Mouse (Mus musculus) kidney, postnatal 14 days (tissue): ENCODE measurements around the gene Pafah1b2.

ENCODE experiments used
- DNase-seq: peaks from one replicate; pipeline ENCODE4 v3.0.0; 2022; ENCODE audit warnings: mixed read lengths

Gene Pafah1b2

DNA sequence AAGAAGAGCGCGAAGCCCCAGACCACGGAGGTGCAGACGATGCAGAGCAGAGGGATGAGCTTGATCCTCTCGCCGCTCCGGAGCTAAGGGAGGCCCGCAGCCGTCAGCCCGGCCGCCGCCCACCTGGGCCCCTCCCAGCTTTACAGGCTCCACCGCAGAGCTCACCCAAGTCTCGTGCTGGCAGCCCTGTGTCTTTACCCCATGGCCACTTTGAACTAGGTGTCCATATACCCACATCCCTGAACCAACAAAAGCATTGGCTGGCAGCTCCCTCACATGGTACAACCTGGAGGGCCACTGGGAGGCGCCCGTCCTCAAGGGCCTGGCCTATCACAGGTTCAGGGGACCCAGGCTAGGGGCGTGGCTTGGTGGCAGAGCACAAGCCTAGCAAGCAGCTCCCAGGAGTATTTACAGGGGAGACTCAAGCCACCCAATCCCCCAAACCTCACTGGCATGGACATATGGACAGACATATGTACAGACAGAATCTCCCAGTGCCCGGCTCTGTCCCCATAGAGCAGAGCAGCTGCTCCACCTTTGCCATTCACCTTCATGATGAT lies 71.1 kb downstream of the Pafah1b2 start:
- DNase-seq: no peak

DNA sequence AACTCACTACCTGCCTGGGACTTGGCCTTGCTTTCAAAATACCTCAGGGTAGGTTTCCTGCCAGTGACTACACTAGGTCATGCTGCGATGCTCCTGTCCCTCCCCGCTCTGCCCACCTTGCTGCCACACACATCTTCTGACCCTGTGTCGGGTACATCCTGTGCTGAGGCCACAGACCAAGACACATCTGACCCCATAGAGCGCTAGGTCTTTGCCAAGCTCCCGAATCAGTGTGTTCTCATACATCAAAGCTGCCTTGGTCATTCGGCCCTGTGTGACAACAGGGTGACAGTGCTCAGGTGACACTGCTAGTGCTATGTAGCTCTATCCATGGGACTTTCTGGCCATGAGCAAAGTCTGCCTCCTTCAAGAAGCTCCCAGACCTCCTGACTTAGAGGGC lies 72.7 kb downstream of the Pafah1b2 start:
- no peak for DNase-seq

DNA sequence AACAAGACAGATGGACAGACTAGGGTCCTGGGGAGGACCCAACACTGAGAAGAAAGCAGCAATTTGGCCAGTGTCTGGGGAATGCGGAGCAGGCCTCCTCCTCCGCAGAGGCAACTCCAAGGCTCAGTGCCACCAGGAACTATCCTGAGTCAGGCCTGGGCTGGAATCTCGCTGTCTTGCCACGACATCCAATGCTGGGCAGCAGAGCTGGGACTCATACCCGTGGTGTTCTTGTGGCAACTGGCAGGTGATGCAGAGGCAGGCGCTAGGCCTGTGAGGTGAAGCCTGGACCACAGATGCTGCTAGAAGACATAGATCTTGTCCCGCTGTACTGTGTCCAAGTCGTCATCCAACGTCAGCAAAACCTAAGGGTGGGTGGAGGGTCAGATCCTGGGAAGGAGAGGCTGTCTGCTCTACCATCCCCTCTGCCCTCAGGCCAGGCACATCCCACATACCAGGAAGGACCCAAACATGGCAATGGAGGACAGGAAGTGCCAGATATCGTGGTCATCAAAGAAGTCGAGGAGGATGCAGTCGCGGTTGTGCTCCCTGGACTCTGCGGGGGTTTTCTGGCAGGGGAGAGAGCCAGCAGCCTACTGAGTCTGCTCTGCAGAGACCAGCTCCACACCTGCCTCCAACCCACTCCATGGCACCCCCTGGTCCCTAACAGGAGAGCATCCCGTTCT lies 73.4 kb downstream of the Pafah1b2 start:
- DNase-seq: no peak

DNA sequence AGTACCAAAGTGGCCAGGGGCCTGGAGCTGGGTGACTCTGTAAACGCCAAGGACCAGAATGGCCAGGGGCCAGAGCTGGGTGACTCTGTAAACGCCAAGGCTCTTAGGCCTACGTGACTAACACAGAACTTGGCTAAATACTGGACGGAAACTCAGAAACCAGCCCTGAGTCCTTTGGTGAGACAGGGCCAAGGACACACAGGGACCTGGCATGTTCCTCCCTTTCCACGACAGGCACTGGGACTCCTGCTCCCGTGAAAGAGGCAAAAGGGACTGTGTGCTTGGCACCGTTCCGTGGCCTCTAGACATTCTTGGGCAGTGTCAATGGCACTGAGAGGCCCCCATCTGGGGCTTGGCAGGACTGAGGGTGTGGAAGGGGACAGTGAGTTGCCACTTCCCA lies 74.4 kb downstream of the Pafah1b2 start:
- no peak for DNase-seq

DNA sequence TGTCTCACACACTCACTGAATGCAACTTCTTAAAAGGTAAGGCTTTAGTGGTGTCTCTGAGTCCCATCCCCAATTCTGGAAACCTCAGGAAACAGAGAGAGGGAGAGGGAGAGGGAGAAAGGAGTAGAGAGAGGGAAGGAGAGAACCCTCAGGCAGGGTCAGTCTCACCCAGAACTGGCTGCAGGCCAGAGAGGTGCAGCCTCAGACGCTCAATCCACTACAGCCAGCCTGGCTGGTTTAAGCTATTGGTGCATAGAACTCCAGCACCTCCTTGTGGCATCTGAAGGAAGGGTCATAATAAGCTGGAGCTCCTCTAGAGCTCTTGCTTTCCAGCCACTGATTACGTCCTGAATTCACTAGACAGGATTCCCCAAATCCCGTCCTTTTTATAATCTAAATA lies 75.6 kb downstream of the Pafah1b2 start:
- DNase-seq: peak; percentile 88

DNA sequence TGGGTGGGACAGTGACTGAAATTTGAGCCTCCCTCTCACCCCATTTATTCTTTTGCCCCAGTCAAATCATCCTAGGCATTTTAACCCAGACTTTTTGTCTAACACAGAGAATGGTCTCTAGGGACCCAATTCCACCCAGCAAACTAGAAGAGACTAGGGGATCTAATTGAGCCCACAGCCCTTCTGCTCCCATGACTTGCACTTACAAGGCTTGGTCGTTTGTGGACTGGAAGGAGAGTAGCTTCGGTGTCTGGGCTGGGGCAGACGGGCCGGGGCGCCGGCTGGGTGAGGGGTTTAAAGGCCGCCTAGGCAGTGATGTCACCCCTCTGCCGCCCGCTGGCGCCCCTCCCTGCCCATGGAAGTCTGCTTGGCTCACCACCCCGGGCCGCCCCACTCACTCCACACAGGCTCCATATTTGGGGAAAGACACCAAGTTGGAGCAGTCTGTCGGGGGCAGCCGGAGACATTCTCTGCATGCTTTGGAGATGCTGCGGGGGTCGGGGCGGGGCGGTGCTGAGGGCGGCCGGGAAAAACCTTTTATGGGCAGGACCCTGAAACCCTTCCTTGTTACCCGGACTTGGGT lies 76.8 kb downstream of the Pafah1b2 start, which contains the start of gene Tagln:
Gene Tagln, minus strand, starts transcription at position 431 of the 583 bp plus-strand sequence.
- DNase-seq: peak; percentile 73

DNA sequence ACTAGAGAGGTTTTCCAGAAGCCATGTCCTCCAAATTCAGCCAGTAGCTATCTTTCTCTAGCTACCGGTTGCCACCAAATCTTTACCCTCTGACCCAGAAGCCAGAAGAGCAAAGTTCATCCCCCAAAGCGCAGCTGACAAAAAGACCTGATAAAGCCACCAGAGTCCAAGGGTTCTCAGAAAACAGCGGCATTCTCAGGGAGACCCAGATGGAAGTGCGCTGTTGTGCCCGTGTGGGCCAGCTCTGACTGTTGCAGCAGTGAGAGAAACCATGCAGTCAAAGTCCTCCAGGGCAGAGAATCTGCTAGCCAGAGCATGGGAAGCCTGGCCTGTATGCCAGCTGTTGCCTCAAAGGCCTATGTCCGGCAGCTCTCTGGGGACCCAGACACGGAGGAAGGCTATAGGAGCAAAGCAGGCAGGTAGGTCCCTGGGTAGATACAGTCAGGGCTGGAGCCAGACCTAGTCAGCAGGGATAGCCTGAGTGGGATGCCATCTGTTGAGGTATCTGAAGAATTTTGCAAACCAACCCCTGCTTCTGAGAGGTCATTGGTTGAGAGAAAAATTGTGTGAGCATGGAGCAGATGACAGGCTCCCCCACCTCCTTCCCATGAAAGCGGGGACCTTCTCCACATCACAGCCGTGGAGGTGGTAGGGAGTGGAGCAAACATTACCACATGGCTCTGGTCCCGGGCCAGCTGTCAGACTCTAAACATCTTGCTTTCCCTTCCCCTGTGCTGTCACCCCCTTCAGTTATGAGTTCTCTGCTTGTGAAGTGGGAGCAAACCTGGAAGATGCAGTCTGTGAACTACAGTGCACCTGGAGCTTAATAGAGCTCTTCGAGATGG lies 79.7 kb downstream of the Pafah1b2 start:
- DNase-seq: peak; percentile 37

DNA sequence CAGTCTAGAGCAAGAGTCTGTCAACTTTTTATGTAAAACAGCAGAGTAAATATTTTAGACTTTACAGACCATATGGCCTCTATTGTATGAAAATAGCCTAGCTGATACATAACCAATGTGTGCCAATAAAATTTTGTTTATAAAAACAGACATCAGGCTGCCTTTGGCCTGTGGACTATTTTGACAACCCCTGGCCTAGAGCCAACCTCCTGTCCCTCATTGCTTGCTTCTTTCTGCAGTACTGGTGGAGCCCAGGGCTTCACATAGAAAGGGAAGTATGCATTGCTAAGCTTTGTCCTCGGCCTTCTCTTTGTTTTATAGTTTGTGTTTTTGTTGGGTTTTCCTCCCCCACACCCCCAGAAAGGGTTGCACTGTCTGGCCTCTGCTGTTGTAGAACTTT lies 80.5 kb downstream of the Pafah1b2 start:
- peak; percentile 48 for DNase-seq

DNA sequence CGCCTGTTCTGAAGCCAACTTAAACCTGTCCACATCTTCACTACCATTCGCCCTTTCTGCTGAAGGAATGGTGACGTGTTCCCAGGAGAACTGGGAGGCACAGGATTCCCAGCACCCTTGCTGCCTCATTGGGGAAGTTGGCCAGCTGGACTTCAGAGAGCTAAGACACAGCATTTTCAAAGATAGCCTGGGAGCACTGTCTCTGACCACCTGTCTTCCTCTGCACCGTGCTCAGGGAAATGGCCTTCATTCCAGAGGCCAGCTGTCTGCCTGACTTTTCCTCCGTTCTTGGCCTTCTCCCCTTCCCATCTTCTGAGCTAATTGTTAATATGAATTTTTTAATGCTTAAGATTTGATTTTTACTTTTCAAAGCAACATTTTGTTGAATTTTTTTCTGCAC lies 83.2 kb downstream of the Pafah1b2 start:
- DNase-seq: no peak

DNA sequence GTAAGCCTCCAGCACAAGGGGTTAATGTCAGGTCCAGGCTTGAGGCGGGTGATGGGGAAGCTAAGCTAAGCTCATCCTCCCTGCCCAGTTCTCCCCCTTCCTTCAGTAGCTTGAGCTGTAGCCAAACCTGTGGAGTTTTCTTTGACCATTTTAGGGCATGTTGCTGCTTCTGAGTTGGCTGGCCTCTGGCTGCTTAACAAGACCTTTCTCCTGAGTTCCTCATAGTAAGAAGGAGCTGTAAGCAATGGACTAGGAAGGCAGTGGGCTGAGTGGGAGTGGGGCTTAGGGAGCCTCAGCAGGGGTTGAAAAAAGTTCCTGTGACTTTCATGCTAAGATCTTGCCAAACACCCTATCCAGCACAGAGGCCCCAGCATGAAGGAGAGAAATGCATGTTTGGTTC lies 92.6 kb downstream of the Pafah1b2 start:
- DNase-seq: no peak

DNA sequence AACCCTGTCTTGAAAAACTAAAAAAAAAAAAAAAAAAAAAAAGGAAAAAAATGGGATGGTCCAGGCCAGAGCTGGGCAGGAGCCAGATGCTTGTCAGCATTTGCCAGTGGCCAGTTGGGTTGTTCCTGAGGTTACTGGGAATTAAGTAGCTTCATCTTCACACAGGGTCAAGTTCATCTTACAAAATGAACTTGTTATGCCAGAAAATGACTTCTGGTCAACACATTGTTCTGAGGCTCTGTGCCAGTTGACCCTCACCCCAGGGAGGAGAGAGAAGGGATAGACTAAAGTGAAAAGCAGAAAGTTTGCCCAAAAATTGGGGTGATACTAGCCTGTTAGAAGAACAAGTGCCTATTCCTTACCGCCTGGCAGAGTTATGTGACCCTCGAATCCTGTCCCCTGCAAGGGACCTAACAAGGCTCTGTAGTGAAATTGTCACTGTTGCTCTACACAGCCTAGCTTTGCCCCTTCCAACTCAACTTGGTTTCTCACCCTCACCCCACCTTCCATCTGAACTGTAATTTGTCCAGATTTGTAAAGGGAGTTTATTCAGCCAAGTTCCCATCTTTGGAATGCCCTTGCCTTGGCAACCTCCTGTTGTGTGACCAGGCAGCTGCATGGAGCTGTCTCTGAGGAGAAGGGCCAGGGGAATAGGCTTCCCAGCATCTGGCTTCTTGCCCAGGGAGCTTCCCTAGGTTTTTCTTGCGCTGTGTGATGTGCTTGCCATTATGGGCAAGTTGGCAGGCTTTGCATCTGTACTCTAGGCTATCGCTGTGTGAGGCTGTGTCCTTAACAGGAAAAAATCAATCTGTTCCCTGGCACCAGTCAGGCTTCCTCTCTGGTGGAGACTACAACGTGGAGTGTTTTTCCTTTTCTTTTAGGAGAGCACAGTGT lies 95.2 kb downstream of the Pafah1b2 start:
- peak; percentile 82 for DNase-seq

DNA sequence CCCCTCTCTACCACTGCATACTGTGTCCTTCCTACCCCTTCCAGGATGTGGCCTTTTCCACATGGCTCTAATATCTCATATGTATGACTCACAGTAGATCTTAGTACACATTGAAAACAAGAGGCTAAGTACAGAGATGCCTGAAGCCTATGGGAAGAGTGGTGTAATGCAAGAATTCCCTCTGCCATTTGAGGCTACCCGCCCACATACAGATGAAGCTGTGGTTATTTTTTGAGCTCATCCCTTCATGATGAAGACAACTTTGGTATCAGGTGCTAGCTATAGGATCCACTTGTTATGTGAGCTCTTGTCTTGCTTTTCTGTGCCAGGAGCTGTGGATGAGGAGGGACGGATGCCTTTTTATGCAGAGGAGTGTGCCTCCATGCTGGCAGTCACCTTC lies 96.8 kb downstream of the Pafah1b2 start:
- DNase-seq: no peak
